Comparison of ENCODE assay signal across 8 mouse cellular contexts in the genomic region with DNA sequence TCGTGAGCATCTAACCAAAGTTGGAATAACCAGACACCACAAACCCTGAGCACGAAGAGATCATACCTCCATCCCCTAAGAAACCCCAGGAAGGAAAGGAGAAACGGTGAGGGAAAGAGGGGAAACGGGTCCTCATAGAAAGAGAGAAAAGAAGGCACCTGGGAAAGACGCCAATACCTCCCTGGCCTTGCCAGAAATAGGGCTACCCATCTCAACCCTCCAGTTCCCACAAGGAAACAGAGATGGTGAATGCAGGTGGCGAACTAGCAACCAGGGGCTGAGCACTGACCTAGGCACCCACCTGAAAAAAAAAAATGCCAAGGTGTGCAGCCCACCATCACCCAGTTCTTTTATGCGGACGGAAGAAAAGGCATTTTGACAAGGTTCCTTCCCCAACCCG. TPM values are rescaled to one million over a fixed set of nuclear protein-coding genes. Genes with fewer than 3 reads are reported as not detected.
DNase-seq lines count a peak whose midpoint lies in the region; ATAC-seq and TF ChIP-seq lines count a peak whose summit lies in the region.

No protein-coding gene starts in this region.

- peak overlapping the region; percentile 89 for H3K9ac ChIP-seq in heart, embryonic 13.5 days
- H3K9ac ChIP-seq in forebrain, embryonic 14.5 days (ENCODE audit: low read length) = peak overlapping the region; percentile 94
- H3K9ac ChIP-seq in liver, embryonic 16.5 days (ENCODE audit: low read depth, low read length) = no peak overlapping the region; the same call in 1 of the 2 replicates

- H3K4me2 ChIP-seq in heart, embryonic 13.5 days = peak overlapping the region; percentile 95
- peak overlapping the region; percentile 81 for H3K4me2 ChIP-seq in forebrain, embryonic 14.5 days (ENCODE audit: low read length)
- H3K4me2 ChIP-seq in liver, embryonic 16.5 days (ENCODE audit: low read depth, low read length) = peak overlapping the region; percentile 76

- H3K4me1 ChIP-seq in heart, embryonic 13.5 days = peaks cover 15% of the 10 kb centered on the region
- peaks cover 15% of the 10 kb centered on the region for H3K4me1 ChIP-seq in G1E (ENCODE audit: insufficient read depth, low read depth, low read length)
- peaks cover 9% of the 10 kb centered on the region for H3K4me1 ChIP-seq in forebrain, embryonic 14.5 days (ENCODE audit: control insufficient read depth, insufficient read depth, low read length)
- H3K4me1 ChIP-seq in liver, embryonic 16.5 days (ENCODE audit: control insufficient read depth, low read depth, low read length) = peaks cover 9% of the 10 kb centered on the region; the same call in 1 of the 2 replicates

- TF ChIP-seq CTCF in G1E (IDR thresholded peaks at IDR 0.05; ENCODE audit: low read depth, low read length) = no peak

- DNase-seq in heart, postnatal 10 days = no peak
- DNase-seq in G1E (ENCODE audit: low spot score) = no peak
- DNase-seq in forebrain, embryonic 14.5 days (ENCODE audit: low spot score) = peak; percentile 30
- DNase-seq in urinary bladder, adult 2 months (ENCODE audit: low spot score) = no peak
- no peak for DNase-seq in kidney, adult 8-10 months

- H3K4me3 ChIP-seq in heart, embryonic 13.5 days = peak overlapping the region; percentile 97
- peak overlapping the region; percentile 75; the same call in 1 of the 2 replicates for H3K4me3 ChIP-seq in G1E (ENCODE audit: low read depth, low read length)
- peak overlapping the region; percentile 94 for H3K4me3 ChIP-seq in forebrain, embryonic 14.5 days (ENCODE audit: low read depth, low read length)
- H3K4me3 ChIP-seq in liver, embryonic 16.5 days (ENCODE audit: low read depth, low read length) = peak overlapping the region; percentile 77

- ATAC-seq in heart, embryonic 13.5 days (ENCODE audit: extremely low read depth, insufficient number of reproducible peaks, low FRiP score, low TSS enrichment) = no peak
- no peak for ATAC-seq in G1E (ENCODE audit: extremely low read depth, insufficient number of reproducible peaks, low FRiP score, poor library complexity, severe bottlenecking)
- no peak for ATAC-seq in forebrain, embryonic 14.5 days
- ATAC-seq in liver, embryonic 16.5 days (ENCODE audit: low read depth) = no peak
- no peak for ATAC-seq in frontal cortex, adult (ENCODE audit: low TSS enrichment)

- no peak overlapping the region for H3K27ac ChIP-seq in heart, embryonic 13.5 days (replicated peaks)
- H3K27ac ChIP-seq in forebrain, embryonic 14.5 days (ENCODE audit: low read depth, low read length) = no peak overlapping the region; the same call in 1 of the 2 replicates
- no peak overlapping the region for H3K27ac ChIP-seq in liver, embryonic 16.5 days (ENCODE audit: low read length)

- H3K36me3 ChIP-seq in heart, embryonic 13.5 days = no peaks in the 10 kb centered on the region
- H3K36me3 ChIP-seq in G1E (replicated peaks) = no peaks in the 10 kb centered on the region
- no peaks in the 10 kb centered on the region for H3K36me3 ChIP-seq in forebrain, embryonic 14.5 days (ENCODE audit: control insufficient read depth, insufficient read depth, low read length)
- no peaks in the 10 kb centered on the region for H3K36me3 ChIP-seq in liver, embryonic 16.5 days (ENCODE audit: control insufficient read depth, insufficient read depth)

- no peaks in the 10 kb centered on the region for H3K9me3 ChIP-seq in heart, embryonic 13.5 days
- no peaks in the 10 kb centered on the region for H3K9me3 ChIP-seq in G1E (replicated peaks)
- H3K9me3 ChIP-seq in forebrain, embryonic 14.5 days (replicated peaks; ENCODE audit: control insufficient read depth, low read length) = no peaks in the 10 kb centered on the region
- H3K9me3 ChIP-seq in liver, embryonic 16.5 days (replicated peaks; ENCODE audit: control insufficient read depth, low read length) = no peaks in the 10 kb centered on the region

- intact Hi-C loops in heart, postnatal 10 days (cut with DNase I) = loop anchor here (2.0 kb wide), 1 partner anchor 87 kb away; no protein-coding TSS in a partner anchor

- WGBS in heart, embryonic 13.5 days = 35% methylated on average over 9 of the region's 9 CpGs
- 24% methylated on average over 9 of the region's 9 CpGs for WGBS in forebrain, embryonic 14.5 days
- 31% methylated on average over 9 of the region's 9 CpGs for WGBS in liver, embryonic 16.5 days (ENCODE audit: insufficient replicate concordance)

- H3K27me3 ChIP-seq in heart, embryonic 13.5 days (replicated peaks) = peaks cover 42% of the 10 kb centered on the region
- H3K27me3 ChIP-seq in G1E (ENCODE audit: insufficient read depth, low read length) = peaks cover 75% of the 10 kb centered on the region
- H3K27me3 ChIP-seq in forebrain, embryonic 14.5 days (replicated peaks; ENCODE audit: control insufficient read depth, insufficient read depth, low read length) = no peaks in the 10 kb centered on the region
- peaks cover 21% of the 10 kb centered on the region for H3K27me3 ChIP-seq in liver, embryonic 16.5 days (ENCODE audit: control insufficient read depth, insufficient read depth, low read depth, low read length)

RNA-seq across cellular contexts. Expression of a gene that starts 1.4 kb away (rescaled TPM):
- polyA plus RNA-seq in heart, embryonic 13.5 days (2015; fragmentation: Nextera tagmentation; extraction: Ambion mirVana) = 2.6 TPM in 2 replicates
- total RNA-seq in heart, postnatal 10 days (2021) = 1 to 10 TPM; 3.4 to 6.7 TPM
- total RNA-seq in G1E (2014; fragmentation: Nextera tagmentation) (9.4 and 13.7 TPM in 2 replicates), G1E (2017) (26.6 and 34.8 TPM in 2 replicates)
- polyA plus RNA-seq in G1E (2012) = 9.5 and 12.4 TPM in 2 replicates
- polyA plus RNA-seq in forebrain, embryonic 14.5 days (2014; fragmentation: Nextera tagmentation; extraction: Ambion mirVana) = 37.7 and 45.5 TPM in 2 replicates
- 2.3 and 3.7 TPM in 2 replicates for polyA plus RNA-seq in liver, embryonic 16.5 days (2015; fragmentation: Nextera tagmentation; extraction: Ambion mirVana)
- polyA plus RNA-seq in urinary bladder, adult 2 months (2012; rRNA removed) = 8.0 and 9.4 TPM in 2 replicates

RNA-seq across cellular contexts. Expression of a gene that starts 22.9 kb away (rescaled TPM):
- 2.3 and 2.7 TPM in 2 replicates for polyA plus RNA-seq in heart, embryonic 13.5 days (2015; fragmentation: Nextera tagmentation; extraction: Ambion mirVana)
- 10 to 100 TPM in 1 of 2 experiments, 1 to 10 TPM in 1; 6.7 to 19.2 TPM for total RNA-seq in heart, postnatal 10 days (2021)
- total RNA-seq in G1E (2014; fragmentation: Nextera tagmentation) (not detected in 2 replicates), G1E (2017) (0.17 and 0.44 TPM in 2 replicates)
- polyA plus RNA-seq in G1E (2012) = 0.02 TPM in 2 replicates
- 0.95 and 1.3 TPM in 2 replicates for polyA plus RNA-seq in forebrain, embryonic 14.5 days (2014; fragmentation: Nextera tagmentation; extraction: Ambion mirVana)
- 0.13 and 0.33 TPM in 2 replicates for polyA plus RNA-seq in liver, embryonic 16.5 days (2015; fragmentation: Nextera tagmentation; extraction: Ambion mirVana)
- 20.9 and 22.1 TPM in 2 replicates for polyA plus RNA-seq in urinary bladder, adult 2 months (2012; rRNA removed)
